Mouse (Mus musculus): ENCODE measurements around the gene Tm4sf5. TPM values are rescaled to one million over a fixed set of nuclear protein-coding genes. Genes with fewer than 3 reads are reported as not detected.
"Not testable (repeated sequence)": the region's sequence is repeated elsewhere in the genome, so short reads cannot be mapped to it uniquely, and the experiment has no call there.

Gene Tm4sf5
- polyA plus RNA-seq, 1 experiment from 2014 or later: 4.7 TPM

GRCm38 (mm10) chr11:70472716-70473115 lies 32.3 kb upstream of the Tm4sf5 start:
- no peak for DNase-seq
- Histone ChIP-seq H3K4me2 (ENCODE audit: low read length) (no peak overlapping the region), H3K4me1 (ENCODE audit: control insufficient read depth, insufficient read depth, low read length) (no peaks in the 10 kb centered on the region), H3K4me3 (replicated peaks; ENCODE audit: low read depth, low read length) (no peak overlapping the region), H3K27ac (replicated peaks; ENCODE audit: low read depth, low read length) (no peak overlapping the region), H3K36me3 (ENCODE audit: control insufficient read depth, insufficient read depth, low read length) (no peaks in the 10 kb centered on the region), H3K9me3 (ENCODE audit: control insufficient read depth, low read length) (no peaks in the 10 kb centered on the region), H3K27me3 (ENCODE audit: control insufficient read depth, insufficient read depth, low read length) (no peaks in the 10 kb centered on the region), H3K9ac (replicated peaks; ENCODE audit: low read length) (no peak overlapping the region)
- no peak for ATAC-seq (ENCODE audit: low FRiP score, low TSS enrichment)

- WGBS: 92% methylated on average over 5 of the region's 5 CpGs
- not testable (repeated sequence) for H3K36me3 ChIP-seq (ENCODE audit: control insufficient read depth, insufficient read depth, low read length); H3K27me3 ChIP-seq (ENCODE audit: control insufficient read depth, insufficient read depth, low read length); H3K9me3 ChIP-seq (ENCODE audit: control insufficient read depth, low read length); H3K27ac ChIP-seq (replicated peaks; ENCODE audit: low read depth, low read length); H3K4me3 ChIP-seq (replicated peaks; ENCODE audit: low read depth, low read length); DNase-seq; H3K9ac ChIP-seq (replicated peaks; ENCODE audit: low read length); H3K4me1 ChIP-seq (ENCODE audit: control insufficient read depth, insufficient read depth, low read length); ATAC-seq (ENCODE audit: low FRiP score, low TSS enrichment); H3K4me2 ChIP-seq (ENCODE audit: low read length)
Observed at GRCm38 (mm10) chr11:70473291-70473690, 31.8 kb upstream of the Tm4sf5 start.

- Histone ChIP-seq H3K27ac (replicated peaks; ENCODE audit: low read depth, low read length) (no peak overlapping the region), H3K9ac (replicated peaks; ENCODE audit: low read length) (no peak overlapping the region), H3K9me3 (ENCODE audit: control insufficient read depth, low read length) (no peaks in the 10 kb centered on the region), H3K4me1 (ENCODE audit: control insufficient read depth, insufficient read depth, low read length) (no peaks in the 10 kb centered on the region), H3K36me3 (ENCODE audit: control insufficient read depth, insufficient read depth, low read length) (no peaks in the 10 kb centered on the region), H3K4me3 (replicated peaks; ENCODE audit: low read depth, low read length) (no peak overlapping the region), H3K27me3 (ENCODE audit: control insufficient read depth, insufficient read depth, low read length) (no peaks in the 10 kb centered on the region), H3K4me2 (ENCODE audit: low read length) (no peak overlapping the region)
- ATAC-seq (ENCODE audit: low FRiP score, low TSS enrichment) (no peak), DNase-seq (no peak)
- 71% methylated on average over 12 of the region's 12 CpGs for WGBS
Observed at GRCm38 (mm10) chr11:70474872-70475534, 30.0 kb upstream of the Tm4sf5 start.

GRCm38 (mm10) chr11:70485498-70485897 lies 19.5 kb upstream of the Tm4sf5 start:
- no peak overlapping the region for H3K4me3 ChIP-seq (replicated peaks; ENCODE audit: low read depth, low read length)
- no peaks in the 10 kb centered on the region for H3K27me3 ChIP-seq (ENCODE audit: control insufficient read depth, insufficient read depth, low read length)
- WGBS: 53% methylated on average over 2 of the region's 2 CpGs
- DNase-seq (no peak), ATAC-seq (ENCODE audit: low FRiP score, low TSS enrichment) (no peak)
- H3K27ac ChIP-seq (replicated peaks; ENCODE audit: low read depth, low read length): no peak overlapping the region
- no peak overlapping the region for H3K4me2 ChIP-seq (ENCODE audit: low read length)
- H3K9ac ChIP-seq (replicated peaks; ENCODE audit: low read length): no peak overlapping the region
- no peaks in the 10 kb centered on the region for H3K9me3 ChIP-seq (ENCODE audit: control insufficient read depth, low read length)
- no peaks in the 10 kb centered on the region for H3K36me3 ChIP-seq (ENCODE audit: control insufficient read depth, insufficient read depth, low read length)
- H3K4me1 ChIP-seq (ENCODE audit: control insufficient read depth, insufficient read depth, low read length): no peaks in the 10 kb centered on the region

GRCm38 (mm10) chr11:70487816-70488215 lies 17.2 kb upstream of the Tm4sf5 start:
- WGBS: 55% methylated on average over 4 of the region's 4 CpGs
- no peaks in the 10 kb centered on the region for H3K36me3 ChIP-seq (ENCODE audit: control insufficient read depth, insufficient read depth, low read length)
- no peaks in the 10 kb centered on the region for H3K27me3 ChIP-seq (ENCODE audit: control insufficient read depth, insufficient read depth, low read length)
- no peak overlapping the region for H3K9ac ChIP-seq (replicated peaks; ENCODE audit: low read length)
- no peak overlapping the region for H3K27ac ChIP-seq (replicated peaks; ENCODE audit: low read depth, low read length)
- H3K4me3 ChIP-seq (replicated peaks; ENCODE audit: low read depth, low read length): no peak overlapping the region
- H3K4me2 ChIP-seq (ENCODE audit: low read length): no peak overlapping the region
- ATAC-seq (ENCODE audit: low FRiP score, low TSS enrichment) (no peak), DNase-seq (no peak)
- no peaks in the 10 kb centered on the region; the same call in 1 of the 2 replicates for H3K9me3 ChIP-seq (ENCODE audit: control insufficient read depth, low read length)
- H3K4me1 ChIP-seq (ENCODE audit: control insufficient read depth, insufficient read depth, low read length): no peaks in the 10 kb centered on the region

- WGBS: 86% methylated on average over 3 of the region's 3 CpGs
- Histone ChIP-seq H3K36me3 (ENCODE audit: control insufficient read depth, insufficient read depth, low read length) (no peaks in the 10 kb centered on the region), H3K9me3 (ENCODE audit: control insufficient read depth, low read length) (no peaks in the 10 kb centered on the region; the same call in 1 of the 2 replicates), H3K4me1 (ENCODE audit: control insufficient read depth, insufficient read depth, low read length) (no peaks in the 10 kb centered on the region), H3K9ac (replicated peaks; ENCODE audit: low read length) (no peak overlapping the region), H3K27ac (replicated peaks; ENCODE audit: low read depth, low read length) (no peak overlapping the region), H3K4me3 (replicated peaks; ENCODE audit: low read depth, low read length) (no peak overlapping the region), H3K4me2 (ENCODE audit: low read length) (no peak overlapping the region), H3K27me3 (ENCODE audit: control insufficient read depth, insufficient read depth, low read length) (no peaks in the 10 kb centered on the region)
- DNase-seq (no peak), ATAC-seq (ENCODE audit: low FRiP score, low TSS enrichment) (no peak)
Observed at GRCm38 (mm10) chr11:70489138-70489537, 15.9 kb upstream of the Tm4sf5 start.

GRCm38 (mm10) chr11:70489684-70490083 lies 15.4 kb upstream of the Tm4sf5 start:
- Histone ChIP-seq H3K27ac (replicated peaks; ENCODE audit: low read depth, low read length) (no peak overlapping the region), H3K36me3 (ENCODE audit: control insufficient read depth, insufficient read depth, low read length) (no peaks in the 10 kb centered on the region), H3K9me3 (ENCODE audit: control insufficient read depth, low read length) (no peaks in the 10 kb centered on the region; the same call in 1 of the 2 replicates), H3K27me3 (ENCODE audit: control insufficient read depth, insufficient read depth, low read length) (no peaks in the 10 kb centered on the region), H3K4me2 (ENCODE audit: low read length) (no peak overlapping the region), H3K9ac (replicated peaks; ENCODE audit: low read length) (no peak overlapping the region), H3K4me1 (ENCODE audit: control insufficient read depth, insufficient read depth, low read length) (no peaks in the 10 kb centered on the region), H3K4me3 (replicated peaks; ENCODE audit: low read depth, low read length) (no peak overlapping the region)
- no peak for DNase-seq
- WGBS: 84% methylated on average over 6 of the region's 6 CpGs
- ATAC-seq (ENCODE audit: low FRiP score, low TSS enrichment): no peak

GRCm38 (mm10) chr11:70499566-70500475 lies 5.2 kb upstream of the Tm4sf5 start:
- ATAC-seq (ENCODE audit: low FRiP score, low TSS enrichment): no peak
- Histone ChIP-seq H3K9ac (replicated peaks; ENCODE audit: low read length) (no peak overlapping the region), H3K4me2 (ENCODE audit: low read length) (no peak overlapping the region), H3K9me3 (ENCODE audit: control insufficient read depth, low read length) (no peaks in the 10 kb centered on the region), H3K4me3 (replicated peaks; ENCODE audit: low read depth, low read length) (no peak overlapping the region), H3K4me1 (ENCODE audit: control insufficient read depth, insufficient read depth, low read length) (no peaks in the 10 kb centered on the region), H3K36me3 (ENCODE audit: control insufficient read depth, insufficient read depth, low read length) (no peaks in the 10 kb centered on the region), H3K27me3 (ENCODE audit: control insufficient read depth, insufficient read depth, low read length) (no peaks in the 10 kb centered on the region), H3K27ac (replicated peaks; ENCODE audit: low read depth, low read length) (no peak overlapping the region)
- DNase-seq: peak; percentile 17
- 67% methylated on average over 14 of the region's 14 CpGs for WGBS

- Histone ChIP-seq H3K36me3 (ENCODE audit: control insufficient read depth, insufficient read depth, low read length) (no peaks in the 10 kb centered on the region), H3K27me3 (ENCODE audit: control insufficient read depth, insufficient read depth, low read length) (no peaks in the 10 kb centered on the region), H3K27ac (replicated peaks; ENCODE audit: low read depth, low read length) (no peak overlapping the region), H3K4me2 (ENCODE audit: low read length) (no peak overlapping the region), H3K4me3 (replicated peaks; ENCODE audit: low read depth, low read length) (no peak overlapping the region), H3K4me1 (ENCODE audit: control insufficient read depth, insufficient read depth, low read length) (no peaks in the 10 kb centered on the region), H3K9ac (replicated peaks; ENCODE audit: low read length) (no peak overlapping the region), H3K9me3 (ENCODE audit: control insufficient read depth, low read length) (no peaks in the 10 kb centered on the region)
- ATAC-seq (ENCODE audit: low FRiP score, low TSS enrichment): no peak
- DNase-seq: no peak
- WGBS: 94% methylated on average over 1 of the region's 1 CpGs
Observed at GRCm38 (mm10) chr11:70500476-70500812, 4.6 kb upstream of the Tm4sf5 start.

Measured in midbrain, embryonic 14.5 days (tissue).